Mouse (Mus musculus) hindbrain, embryonic 15.5 days (tissue): ENCODE data around the gene Gkn3. TPM values are rescaled to one million over a fixed set of nuclear protein-coding genes. Genes with fewer than 3 reads are reported as not detected.

Experiments
- ATAC-seq: fragments of 200-750 bp; cut with Nextera tagmentation; 2 replicates; pipeline ENCODE4 v1.8.0; 2017; ENCODE audit warnings: low read depth, moderate number of reproducible peaks, moderate TSS enrichment; ENCODE audit not compliant: low FRiP score
- H3K27ac ChIP-seq: fragments of 300-500 bp; sonication (generic); replicated peaks from 2 replicates; pipeline ENCODE4 v1.5.1; 2015; ENCODE audit warnings: mild to moderate bottlenecking, inconsistent platforms
- H3K27me3 ChIP-seq: fragments of 300-500 bp; sonication (generic); 2 replicates; pipeline ENCODE4 v1.6.1; 2015; ENCODE audit warnings: control low read depth, inconsistent platforms
- H3K36me3 ChIP-seq: fragments of 300-500 bp; sonication (generic); 2 replicates; pipeline ENCODE4 v1.6.1; 2015; ENCODE audit warnings: control low read depth, inconsistent platforms
- H3K4me1 ChIP-seq: fragments of 300-500 bp; sonication (generic); replicated peaks from 2 replicates; pipeline ENCODE4 v1.6.1; 2015; ENCODE audit warnings: control low read depth, inconsistent platforms
- H3K4me2 ChIP-seq: fragments of 300-500 bp; sonication (generic); 2 replicates; pipeline ENCODE4 v1.6.1; 2015; ENCODE audit warnings: moderate library complexity, mild to moderate bottlenecking, inconsistent platforms
- H3K4me3 ChIP-seq: fragments of 300-500 bp; sonication (generic); 2 replicates; pipeline ENCODE4 v1.5.1; 2015; ENCODE audit warnings: mild to moderate bottlenecking, inconsistent platforms
- H3K9ac ChIP-seq: fragments of 300-500 bp; sonication (generic); 2 replicates; pipeline ENCODE4 v1.6.1; 2015; ENCODE audit warnings: inconsistent platforms
- H3K9me3 ChIP-seq: fragments of 300-500 bp; sonication (generic); 2 replicates; pipeline ENCODE4 v1.6.1; 2016; ENCODE audit warnings: control low read depth, inconsistent platforms
- WGBS: fragments of 180-500 bp; shearing (Covaris S2); methylation state at CpG from one replicate; pipeline ENCODE4 v1.1.7; 2015; 5-methylcytosine and 5-hydroxymethylcytosine counted together
- polyA plus RNA-seq: library from polyadenylated mRNA; unstranded; fragments of >200 nt; fragmentation: Nextera tagmentation; extraction: Ambion mirVana; gene quantifications from 2 replicates; pipeline ENCODE4 v1.2.1, GENCODE M21; 2015

Gkn3 gene
- polyA plus RNA-seq, 1 experiment from 2014 or later = 0.41 TPM

GRCm38 (mm10) chr6:87394783-87395182 is 6.0 kb upstream of the Gkn3 start:
- ATAC-seq = no peak
- H3K9me3 ChIP-seq = no peaks in the 10 kb centered on the region
- H3K36me3 ChIP-seq = no peaks in the 10 kb centered on the region
- no peak overlapping the region for H3K9ac ChIP-seq
- H3K4me2 ChIP-seq = no peak overlapping the region
- H3K4me3 ChIP-seq = no peak overlapping the region
- 89% methylated on average over 9 of the region's 9 CpGs for WGBS
- H3K4me1 ChIP-seq = no peaks in the 10 kb centered on the region
- no peak overlapping the region for H3K27ac ChIP-seq
- no peaks in the 10 kb centered on the region for H3K27me3 ChIP-seq

- H3K27me3 ChIP-seq = no peaks in the 10 kb centered on the region
- H3K9ac ChIP-seq = no peak overlapping the region
- 74% methylated on average over 8 of the region's 8 CpGs for WGBS
- no peak overlapping the region for H3K4me2 ChIP-seq
- H3K9me3 ChIP-seq = no peaks in the 10 kb centered on the region
- H3K4me3 ChIP-seq = no peak overlapping the region
- H3K27ac ChIP-seq = no peak overlapping the region
- no peaks in the 10 kb centered on the region for H3K36me3 ChIP-seq
- H3K4me1 ChIP-seq = no peaks in the 10 kb centered on the region
- no peak for ATAC-seq
These were observed 4.9 kb upstream of the Gkn3 start for GRCm38 (mm10) chr6:87393466-87394205.

- no peak for ATAC-seq
- Histone ChIP-seq H3K4me3 (no peak overlapping the region), H3K9ac (no peak overlapping the region), H3K4me2 (no peak overlapping the region), H3K36me3 (no peaks in the 10 kb centered on the region), H3K4me1 (no peaks in the 10 kb centered on the region), H3K27me3 (no peaks in the 10 kb centered on the region), H3K9me3 (no peaks in the 10 kb centered on the region), H3K27ac (no peak overlapping the region)
- WGBS = 46% methylated on average over 5 of the region's 5 CpGs
These were observed 787 bp upstream of the Gkn3 start for GRCm38 (mm10) chr6:87389455-87389989.

GRCm38 (mm10) chr6:87386681-87387080 is 2.1 kb downstream of the Gkn3 start:
- Histone ChIP-seq H3K9ac (no peak overlapping the region), H3K4me2 (no peak overlapping the region), H3K4me1 (no peaks in the 10 kb centered on the region), H3K4me3 (no peak overlapping the region), H3K9me3 (no peaks in the 10 kb centered on the region), H3K27me3 (no peaks in the 10 kb centered on the region), H3K36me3 (no peaks in the 10 kb centered on the region), H3K27ac (no peak overlapping the region)
- no peak for ATAC-seq
- 82% methylated on average over 10 of the region's 10 CpGs for WGBS

- no peak for ATAC-seq
These were observed 2.5 kb downstream of the Gkn3 start for GRCm38 (mm10) chr6:87386203-87386602.

DNA sequence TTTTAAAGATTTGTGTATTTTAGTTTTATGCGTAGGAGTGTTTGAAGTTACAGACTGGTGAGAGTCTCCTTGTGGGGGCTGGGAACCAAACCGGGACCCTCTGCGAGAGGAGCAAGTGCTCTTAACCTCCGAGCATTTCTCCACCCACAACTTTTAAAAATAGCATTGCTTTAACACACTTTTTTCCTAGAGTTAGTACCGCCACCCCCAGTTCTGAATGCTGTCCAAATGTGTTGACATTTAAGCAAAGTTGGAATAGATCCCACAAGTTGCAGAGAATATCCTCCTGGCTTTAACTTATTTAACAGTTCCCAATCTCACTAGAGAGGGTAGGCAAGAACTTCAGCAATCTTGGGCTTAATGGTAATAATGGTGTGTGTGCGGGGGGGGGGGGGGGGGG is 4.0 kb downstream of the Gkn3 start:
- 68% methylated on average over 5 of the region's 6 CpGs for WGBS
- Histone ChIP-seq H3K4me3 (no peak overlapping the region), H3K27me3 (no peaks in the 10 kb centered on the region), H3K9ac (no peak overlapping the region), H3K27ac (no peak overlapping the region), H3K4me2 (peak overlapping the region; percentile 67), H3K36me3 (no peaks in the 10 kb centered on the region), H3K4me1 (no peaks in the 10 kb centered on the region), H3K9me3 (no peaks in the 10 kb centered on the region)
- ATAC-seq = no peak

More at GRCm38 (mm10) chr6:87386203-87386602, 2.5 kb downstream of the Gkn3 start:
- Histone ChIP-seq H3K9me3 (no peaks in the 10 kb centered on the region), H3K27me3 (no peaks in the 10 kb centered on the region), H3K4me3 (no peak overlapping the region), H3K36me3 (no peaks in the 10 kb centered on the region), H3K9ac (no peak overlapping the region), H3K4me2 (no peak overlapping the region), H3K4me1 (no peaks in the 10 kb centered on the region), H3K27ac (no peak overlapping the region)
- WGBS = 11% methylated on average over 7 of the region's 7 CpGs

GRCm38 (mm10) chr6:87383926-87384691 is 4.6 kb downstream of the Gkn3 start:
- H3K27me3 ChIP-seq = no peaks in the 10 kb centered on the region
- ATAC-seq = peak; percentile 47; the same call in 1 of the 2 replicates
- H3K27ac ChIP-seq = no peak overlapping the region
- WGBS = 9% methylated on average over 24 of the region's 24 CpGs
- H3K4me1 ChIP-seq = no peaks in the 10 kb centered on the region
- H3K4me2 ChIP-seq = peak overlapping the region; percentile 67
- no peaks in the 10 kb centered on the region for H3K9me3 ChIP-seq
- H3K9ac ChIP-seq = peak overlapping the region; percentile 35; the same call in 1 of the 2 replicates
- no peaks in the 10 kb centered on the region for H3K36me3 ChIP-seq
- H3K4me3 ChIP-seq = peak overlapping the region; percentile 39

DNA sequence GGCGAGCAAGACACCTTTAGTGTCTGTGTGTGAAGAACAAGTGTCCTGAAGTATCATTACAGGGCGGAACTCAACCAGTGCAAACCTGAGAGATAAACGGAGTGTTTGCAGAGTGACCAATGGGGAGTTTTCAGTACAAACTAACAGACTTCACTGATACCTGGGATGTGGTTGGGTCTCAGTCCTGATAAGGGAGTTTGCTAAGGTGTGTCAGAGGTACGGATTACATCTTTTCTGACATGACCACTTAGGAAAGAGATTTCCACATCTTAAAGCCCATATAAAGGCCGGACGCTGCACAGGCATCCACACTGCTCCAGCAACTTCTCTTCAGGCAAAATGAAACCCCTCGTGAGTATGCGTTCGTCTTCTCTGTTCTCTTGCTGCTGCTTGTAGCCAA is 15.7 kb downstream of the Gkn3 start, which contains the start of gene Gkn2:
Gkn2 (plus strand) TSS at position 301 of the 400 bp plus-strand sequence.
- no peaks in the 10 kb centered on the region for H3K4me1 ChIP-seq
- H3K9ac ChIP-seq = no peak within 1 kb of the TSS
- WGBS = 88% methylated on average over 9 of the region's 9 CpGs
- H3K36me3 ChIP-seq = no peaks in the 10 kb centered on the region
- H3K27ac ChIP-seq = no peak within 1 kb of the TSS
- no peak within 1 kb of the TSS for H3K4me3 ChIP-seq
- H3K4me2 ChIP-seq = no peak within 1 kb of the TSS
- no peaks in the 10 kb centered on the region for H3K27me3 ChIP-seq
- H3K9me3 ChIP-seq = no peaks in the 10 kb centered on the region
- no peak for ATAC-seq

DNA sequence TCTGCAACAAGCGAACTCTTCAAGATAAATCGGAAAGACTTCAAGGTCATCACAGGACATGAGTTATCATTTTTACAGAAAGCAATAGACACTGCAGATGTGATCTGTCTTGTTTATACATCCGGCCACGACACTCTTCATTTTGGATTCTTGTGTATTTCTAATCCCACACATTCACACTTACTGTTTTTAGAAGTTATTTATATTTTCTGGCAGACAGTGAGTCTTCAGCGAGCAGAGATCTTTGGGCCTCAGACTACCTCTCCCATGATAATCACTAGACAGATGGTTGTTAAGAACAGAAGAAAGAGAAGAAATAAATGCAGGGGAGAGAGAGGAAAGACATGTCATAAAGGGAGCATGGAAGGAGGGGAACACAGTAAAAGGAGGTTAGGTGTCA is 19.5 kb downstream of the Gkn3 start:
- Histone ChIP-seq H3K9ac (no peak overlapping the region), H3K9me3 (no peaks in the 10 kb centered on the region), H3K4me1 (no peaks in the 10 kb centered on the region), H3K4me3 (no peak overlapping the region), H3K36me3 (no peaks in the 10 kb centered on the region), H3K27me3 (no peaks in the 10 kb centered on the region), H3K4me2 (no peak overlapping the region), H3K27ac (no peak overlapping the region)
- no peak for ATAC-seq
- WGBS = 92% methylated on average over 5 of the region's 5 CpGs

- H3K9ac ChIP-seq = no peak overlapping the region
- no peak for ATAC-seq
- WGBS = 64% methylated on average over 5 of the region's 5 CpGs
- no peaks in the 10 kb centered on the region for H3K4me1 ChIP-seq
- no peak overlapping the region for H3K4me3 ChIP-seq
- H3K4me2 ChIP-seq = no peak overlapping the region
- H3K27ac ChIP-seq = no peak overlapping the region
- H3K27me3 ChIP-seq = no peaks in the 10 kb centered on the region
- no peaks in the 10 kb centered on the region for H3K36me3 ChIP-seq
- H3K9me3 ChIP-seq = no peaks in the 10 kb centered on the region
These were observed 34.3 kb downstream of the Gkn3 start for GRCm38 (mm10) chr6:87354441-87354840.

- no peaks in the 10 kb centered on the region for H3K27me3 ChIP-seq
- H3K4me3 ChIP-seq = no peak within 1 kb of the TSS
- H3K36me3 ChIP-seq = no peaks in the 10 kb centered on the region
- H3K27ac ChIP-seq = no peak within 1 kb of the TSS
- no peaks in the 10 kb centered on the region for H3K4me1 ChIP-seq
- ATAC-seq = no peak
- no peaks in the 10 kb centered on the region for H3K9me3 ChIP-seq
- WGBS = 95% methylated on average over 8 of the region's 8 CpGs
- H3K4me2 ChIP-seq = no peak within 1 kb of the TSS
- no peak within 1 kb of the TSS for H3K9ac ChIP-seq
These were observed 37.9 kb downstream of the Gkn3 start, which contains the start of gene Gkn1 for GRCm38 (mm10) chr6:87350829-87351228. Gene Gkn1 (minus strand): TSS chr6:87350942.

DNA sequence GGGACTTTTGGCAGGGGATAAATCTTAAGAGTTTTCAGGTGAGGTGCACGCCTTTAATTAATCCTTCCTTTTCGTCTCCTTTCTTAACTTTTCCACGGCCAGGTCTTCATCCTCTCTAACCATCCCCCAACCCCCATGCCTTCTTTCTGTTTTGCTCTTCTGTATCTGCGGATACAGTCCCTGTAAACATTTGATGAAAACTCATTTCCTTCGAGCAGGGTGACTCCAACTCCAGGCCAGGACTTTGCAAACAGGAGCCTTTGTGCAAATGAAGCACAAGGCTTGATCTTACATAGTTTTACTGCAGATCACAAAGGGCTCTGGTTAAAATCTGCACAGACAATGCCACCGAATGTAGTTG is 52.8 kb downstream of the Gkn3 start:
- H3K36me3 ChIP-seq = no peaks in the 10 kb centered on the region
- 0 out of 2 replicates have a peak, but pooled peaks cover 3% of the 10 kb centered on the region for H3K27me3 ChIP-seq
- H3K9ac ChIP-seq = no peak overlapping the region
- H3K4me2 ChIP-seq = no peak overlapping the region
- 36% methylated on average over 6 of the region's 6 CpGs for WGBS
- H3K27ac ChIP-seq = no peak overlapping the region
- H3K4me1 ChIP-seq = peaks cover 16% of the 10 kb centered on the region
- ATAC-seq = peak; percentile 5; the same call in 1 of the 2 replicates
- 0 out of 2 replicates have a peak overlapping the region, but pooled peaks have one; percentile 63 for H3K4me3 ChIP-seq
- no peaks in the 10 kb centered on the region for H3K9me3 ChIP-seq
